Mouse (Mus musculus): ENCODE results near the gene Grsf1.

DNA sequence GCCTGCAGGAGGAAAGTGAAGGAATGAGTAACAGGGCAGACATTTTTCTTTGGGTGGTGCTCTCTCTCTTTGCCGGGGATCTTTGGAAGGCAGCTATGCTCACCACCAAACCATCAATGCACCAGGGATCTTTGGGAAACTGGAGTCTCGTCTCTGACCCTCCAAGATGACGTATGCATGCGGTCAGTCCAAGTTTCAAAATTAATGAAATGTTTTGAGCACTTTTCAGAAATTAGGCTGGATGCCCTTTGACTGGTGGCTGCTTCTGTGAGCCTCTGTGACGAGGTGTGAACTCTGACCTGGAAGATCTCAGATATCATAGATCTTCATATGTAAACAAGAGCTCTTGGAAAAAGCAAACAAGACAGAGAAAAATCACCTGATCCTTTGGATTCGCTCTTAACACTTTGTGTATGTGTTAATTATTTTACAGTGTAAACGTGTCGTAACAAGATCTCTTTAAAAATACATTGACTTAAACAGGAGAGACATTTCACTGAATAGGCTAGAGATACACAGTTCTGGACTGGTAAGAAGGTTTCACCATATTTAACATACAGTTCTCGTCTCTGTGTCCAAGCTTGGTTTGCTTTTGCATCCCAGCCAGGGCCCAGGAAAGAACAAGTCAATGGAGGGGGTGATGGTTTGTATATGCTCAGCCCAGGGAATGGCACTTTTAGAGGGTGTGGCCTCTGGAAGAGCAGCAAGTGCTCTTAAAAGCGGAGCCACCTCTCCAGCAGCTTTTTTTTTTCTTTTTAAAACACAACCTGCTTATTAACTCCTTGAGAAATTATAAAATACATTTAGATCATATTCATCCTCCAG lies 14.9 kb upstream of the Grsf1 start:
- TF ChIP-seq CTCF (IDR thresholded peaks at IDR 0.05; ENCODE audit: borderline replicate concordance, insufficient read depth, low read length) (no peak), POLR2A (IDR thresholded peaks at IDR 0.05; ENCODE audit: low read depth, low read length) (no peak)
